Mouse (Mus musculus) embryo, embryonic 11 days (tissue): ENCODE data around the gene Hs6st1.
A peak's percentile ranks its signal among the peaks of the same experiment; 100 is the strongest.

Experiments used
- DNase-seq: peaks from one replicate; pipeline ENCODE4 v3.0.0-alpha.2; 2015

Gene Hs6st1

DNA sequence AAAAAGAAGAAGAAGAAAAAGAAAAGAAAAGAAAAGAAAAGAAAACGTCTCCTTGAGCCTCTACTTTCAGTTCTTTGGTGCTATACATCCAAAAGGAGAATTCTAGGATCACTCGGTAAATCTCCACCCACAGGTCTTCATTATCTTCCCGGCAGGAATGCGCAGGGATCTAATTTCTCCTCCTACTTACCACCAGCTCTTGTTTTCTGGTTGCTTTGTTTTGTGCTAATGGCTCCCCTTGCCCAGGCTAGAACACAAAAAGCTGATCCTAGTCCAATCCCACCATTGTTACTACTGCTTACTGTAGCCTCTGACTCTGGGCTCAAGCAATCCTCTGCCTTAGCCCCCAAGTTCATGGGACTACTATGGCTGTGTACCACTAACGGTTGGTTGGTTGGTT, 16.9 kb downstream of the Hs6st1 start:
- no peak for DNase-seq

GRCm38 (mm10) chr1:36088367-36088766, 20.2 kb downstream of the Hs6st1 start:
- no peak for DNase-seq

GRCm38 (mm10) chr1:36089481-36089880, 21.3 kb downstream of the Hs6st1 start:
- peak; percentile 27 for DNase-seq

DNA sequence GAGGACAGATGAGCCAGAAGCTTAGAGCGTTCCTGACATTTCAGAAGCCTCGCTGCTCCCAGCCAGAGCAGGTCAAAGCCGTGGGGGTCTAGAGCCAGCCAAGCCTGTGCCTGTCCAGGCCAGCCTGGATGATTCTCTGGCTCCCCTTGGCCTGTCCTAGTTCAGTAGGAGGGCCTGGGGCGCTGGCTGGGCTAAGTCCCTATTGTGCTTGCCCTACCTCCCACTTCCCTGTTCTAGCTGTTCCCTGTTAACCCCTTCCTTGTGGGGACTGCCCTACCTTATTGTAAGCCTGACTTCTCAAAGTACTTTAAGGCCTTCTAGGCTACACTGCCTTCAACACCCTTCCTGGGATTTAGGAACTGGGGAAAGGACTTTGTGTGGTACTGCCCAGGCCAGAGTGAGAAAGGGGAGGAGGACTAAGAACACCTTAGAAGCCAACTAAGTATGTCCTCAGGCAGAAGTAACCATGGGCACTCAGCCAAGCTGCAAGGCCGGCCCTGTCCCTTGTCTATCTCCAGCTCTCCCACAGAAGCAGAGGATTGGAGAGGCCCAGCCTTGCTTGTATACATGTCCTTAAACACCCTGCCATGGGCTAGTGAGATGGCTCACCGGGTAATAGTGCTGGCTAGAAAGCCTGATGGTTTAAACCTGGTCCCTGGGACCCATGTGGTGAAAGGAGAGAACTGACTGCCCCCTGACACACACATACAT, 22.0 kb downstream of the Hs6st1 start:
- DNase-seq: no peak

GRCm38 (mm10) chr1:36090722-36091110, 22.5 kb downstream of the Hs6st1 start:
- no peak for DNase-seq

- DNase-seq: no peak
Observed at GRCm38 (mm10) chr1:36091246-36091645, 23.0 kb downstream of the Hs6st1 start.

DNA sequence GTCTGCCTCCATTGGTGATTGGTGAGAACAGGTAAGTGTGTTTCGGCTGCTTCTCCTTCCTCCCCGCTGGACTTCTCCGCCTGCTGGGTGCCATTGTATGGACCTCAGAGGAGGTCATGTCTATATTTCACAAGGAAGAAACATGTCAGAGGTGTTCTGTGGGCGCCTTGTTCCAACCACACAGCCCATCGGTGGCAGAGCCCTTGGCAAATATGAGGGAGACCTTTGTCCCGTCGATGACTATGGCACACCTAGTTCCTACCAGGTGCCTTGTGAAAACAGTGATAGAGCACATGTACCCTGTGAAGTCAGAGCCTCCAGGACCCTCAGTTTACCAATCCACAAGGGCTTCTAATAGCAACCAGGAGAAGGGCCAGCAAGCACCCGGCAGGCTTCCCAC, 25.5 kb downstream of the Hs6st1 start:
- DNase-seq: no peak

DNA sequence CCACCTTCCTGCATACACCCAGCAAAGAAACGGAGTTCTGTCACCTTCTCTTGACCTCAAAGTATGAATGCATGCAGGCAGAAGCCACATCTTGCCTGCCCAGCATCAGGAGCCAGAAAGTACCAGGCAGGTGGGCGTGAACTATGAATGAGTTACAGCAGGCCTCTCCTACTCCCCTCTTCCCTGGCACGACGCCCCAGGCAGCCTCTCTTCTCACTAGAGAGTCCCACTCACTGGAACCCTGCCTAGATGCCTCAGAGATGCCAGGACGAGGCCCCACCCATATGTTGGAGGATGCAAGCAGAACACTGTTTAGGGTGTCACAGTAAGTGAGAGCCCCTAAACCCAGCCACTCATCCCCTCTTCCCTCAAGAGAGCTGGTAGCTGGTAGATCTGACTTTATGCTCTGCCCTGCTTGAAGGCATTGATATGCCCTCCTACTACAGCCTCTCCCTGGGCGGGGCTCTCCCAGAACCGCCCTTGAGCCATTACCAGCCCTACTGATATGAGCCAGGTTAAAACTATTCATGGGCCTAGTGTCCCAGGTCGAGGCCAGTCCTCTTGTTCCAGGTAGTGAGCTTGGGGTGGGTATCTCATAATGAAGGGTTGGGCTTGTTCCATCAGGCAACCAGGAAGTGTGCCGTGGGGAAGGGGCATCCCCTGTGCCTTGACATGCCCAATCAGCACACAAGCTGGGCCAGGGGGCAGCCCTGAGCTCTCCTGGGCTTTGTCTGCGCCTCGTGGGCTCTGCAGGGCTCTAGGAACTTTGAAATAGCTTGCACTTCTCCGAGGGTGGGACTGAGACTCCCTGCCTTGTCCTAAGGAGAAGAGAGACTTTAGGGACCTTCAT, 27.4 kb downstream of the Hs6st1 start:
- DNase-seq: no peak

- DNase-seq: no peak
Observed at GRCm38 (mm10) chr1:36098432-36098831, 30.2 kb downstream of the Hs6st1 start.

GRCm38 (mm10) chr1:36100371-36100770, 32.2 kb downstream of the Hs6st1 start:
- DNase-seq: no peak

GRCm38 (mm10) chr1:36105917-36106706, 37.9 kb downstream of the Hs6st1 start:
- DNase-seq: no peak

DNA sequence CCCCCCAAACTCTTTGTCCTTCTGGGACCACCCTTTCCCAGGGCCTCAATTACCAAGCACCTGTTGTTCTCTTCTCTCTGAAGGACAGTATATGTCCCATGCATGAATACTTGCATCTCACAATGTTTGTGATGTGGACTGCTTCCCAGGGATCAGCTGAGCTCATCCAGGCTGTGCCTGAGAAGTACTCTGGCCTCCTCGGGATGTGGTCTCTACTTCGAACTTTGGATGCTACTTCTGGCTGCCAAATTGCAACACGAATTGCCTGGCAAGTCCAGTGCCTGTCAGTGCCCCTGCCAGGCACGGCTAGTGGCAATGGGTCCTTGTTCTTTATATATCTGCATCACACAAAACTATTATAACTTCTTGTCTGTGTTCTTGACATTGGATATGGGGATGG, 41.8 kb downstream of the Hs6st1 start:
- no peak for DNase-seq

DNA sequence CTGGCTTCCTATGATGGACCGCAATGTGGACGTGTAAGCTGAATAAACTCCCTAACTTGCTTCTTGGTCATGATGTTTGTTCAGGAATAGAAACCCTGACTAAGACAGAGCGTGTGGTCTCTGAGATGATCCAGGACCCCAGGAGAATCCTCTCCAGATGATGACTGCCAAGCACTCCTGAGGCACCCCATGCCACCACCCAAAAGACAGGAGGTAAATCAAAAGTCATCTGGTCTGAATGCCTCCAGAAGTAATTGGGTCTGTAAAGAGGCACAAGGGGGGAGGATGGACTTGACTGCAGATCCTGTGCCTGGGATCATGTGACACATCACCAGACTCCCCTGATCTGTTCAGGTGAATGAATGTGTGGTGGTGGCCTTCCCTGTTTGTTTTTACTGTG, 44.5 kb downstream of the Hs6st1 start:
- DNase-seq: no peak

- DNase-seq: no peak
Observed at GRCm38 (mm10) chr1:36113670-36114069, 45.5 kb downstream of the Hs6st1 start.

DNA sequence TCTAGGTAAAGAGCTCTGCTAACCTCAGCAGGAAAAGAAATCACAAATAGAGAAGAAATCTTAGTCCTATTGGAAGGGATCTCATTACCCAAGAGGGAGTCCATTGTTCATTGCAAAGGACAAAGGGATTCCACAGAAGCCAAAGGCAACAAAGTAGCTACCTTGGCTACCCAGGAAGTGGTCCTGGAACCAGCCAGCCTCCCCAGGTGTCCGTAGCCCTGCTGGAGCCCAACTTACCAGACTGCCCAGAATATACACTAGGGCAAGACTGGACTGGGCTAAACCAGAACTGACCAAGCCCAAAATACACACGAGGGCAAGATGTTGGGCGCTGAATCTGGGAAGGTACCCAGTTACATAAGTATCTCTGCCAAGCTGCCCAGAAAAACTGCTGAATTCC, 46.6 kb downstream of the Hs6st1 start:
- no peak for DNase-seq

DNA sequence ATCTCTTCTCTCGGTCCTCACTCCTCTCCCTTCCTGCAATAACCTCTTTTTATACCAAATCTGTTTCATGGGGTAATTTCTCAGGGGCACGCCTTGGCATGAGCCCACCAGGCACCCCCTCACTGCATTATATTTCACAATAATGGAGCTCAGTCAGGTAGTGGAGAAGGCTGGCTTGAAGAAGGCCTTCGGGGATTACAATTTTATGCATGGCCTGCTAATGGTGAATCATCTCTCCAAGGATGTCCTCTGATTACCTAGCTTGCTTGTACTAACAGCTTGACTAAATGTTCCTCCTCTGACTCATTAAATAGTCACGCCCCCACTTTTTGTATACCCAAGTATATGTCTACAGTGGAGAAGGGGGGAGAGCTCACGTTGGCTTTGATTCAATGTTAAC, 48.3 kb downstream of the Hs6st1 start:
- no peak for DNase-seq

GRCm38 (mm10) chr1:36118061-36118685, 50.0 kb downstream of the Hs6st1 start:
- no peak for DNase-seq

DNA sequence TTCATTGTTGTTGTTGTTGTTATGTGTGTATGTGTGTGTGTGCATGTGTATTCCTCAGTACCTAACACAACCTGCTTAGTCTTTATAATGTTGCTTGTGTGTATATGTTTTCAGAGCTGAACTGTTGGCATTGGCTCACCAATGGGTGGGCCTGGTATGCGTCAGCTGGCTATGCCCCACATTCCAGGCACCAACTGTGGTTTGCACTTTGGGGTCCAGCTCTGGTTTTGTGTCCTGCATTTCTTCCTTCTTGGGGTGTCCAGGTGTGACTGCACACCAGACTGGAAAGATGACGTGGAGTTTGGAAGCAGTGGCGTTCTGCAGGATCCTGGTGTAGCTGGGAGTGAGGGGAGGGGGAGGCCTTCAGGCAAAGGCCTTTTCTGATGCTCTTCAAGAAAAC, 50.8 kb downstream of the Hs6st1 start:
- DNase-seq: no peak

DNA sequence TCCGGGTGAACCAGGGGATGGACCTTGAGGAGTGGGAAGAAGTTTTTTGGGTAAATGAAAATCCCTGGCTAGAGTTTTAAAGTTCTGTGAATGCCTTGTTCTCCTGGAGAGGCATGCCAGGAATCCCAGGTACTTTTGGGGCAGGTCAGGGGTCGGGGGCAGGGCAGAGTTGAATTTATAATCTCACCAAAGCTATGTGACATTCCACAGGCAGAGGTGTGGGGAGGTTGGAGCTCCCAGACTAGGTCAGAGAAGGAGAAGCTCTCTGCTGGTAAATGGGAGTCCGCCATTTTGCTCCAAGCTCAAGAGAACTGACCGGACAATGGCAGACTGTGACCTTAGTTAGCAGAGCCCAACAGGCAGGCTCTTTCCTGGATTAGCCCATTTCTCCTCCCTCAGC, 51.2 kb downstream of the Hs6st1 start:
- DNase-seq: no peak

- no peak for DNase-seq
Observed at GRCm38 (mm10) chr1:36121172-36121571, 53.0 kb downstream of the Hs6st1 start.

GRCm38 (mm10) chr1:36125076-36125475, 56.9 kb downstream of the Hs6st1 start:
- no peak for DNase-seq

DNA sequence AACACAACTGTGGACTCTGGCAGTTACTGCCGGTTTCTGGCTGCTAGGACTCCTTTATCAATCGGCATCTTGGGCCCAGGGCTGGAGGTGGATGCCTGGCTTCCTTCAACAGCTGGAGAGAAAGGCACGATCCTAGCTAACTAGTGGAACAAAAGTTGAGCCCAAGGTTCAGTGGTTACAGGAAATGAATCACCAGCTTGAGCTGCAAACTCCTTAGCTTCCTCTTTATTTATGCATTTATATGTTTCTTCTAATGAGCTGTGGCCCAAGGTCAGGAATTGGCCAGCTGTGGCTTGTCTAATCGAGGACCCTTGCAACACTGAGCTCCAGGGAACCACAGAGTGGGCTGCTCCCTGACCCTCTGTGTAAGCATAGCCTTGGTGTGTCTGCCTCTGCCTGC, 60.9 kb downstream of the Hs6st1 start:
- no peak for DNase-seq

DNA sequence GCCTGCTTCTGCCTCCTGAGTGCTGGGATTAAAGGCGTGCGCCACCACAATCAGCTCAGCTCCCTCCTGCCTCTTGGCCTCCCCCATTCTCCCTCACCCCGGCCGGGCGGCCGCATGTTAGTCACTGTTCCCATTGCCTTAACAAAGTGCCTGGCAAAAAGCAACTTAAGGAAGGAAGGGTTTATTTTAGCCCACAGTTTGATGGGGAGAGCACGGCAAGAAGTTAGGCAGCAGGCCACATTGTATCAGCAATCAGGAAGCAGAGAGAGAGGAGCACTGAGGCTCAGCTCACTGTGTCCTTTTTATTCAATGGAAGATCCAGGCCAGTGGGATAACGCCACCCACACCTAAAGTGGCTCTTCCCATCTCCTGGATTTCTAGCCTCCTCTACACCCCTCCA, 61.7 kb downstream of the Hs6st1 start:
- DNase-seq: no peak
